Mouse (Mus musculus): ENCODE data around the gene Ly6g5c. TPM values are rescaled to one million over a fixed set of nuclear protein-coding genes. Genes with fewer than 3 reads are reported as not detected.

Gene Ly6g5c
- polyA plus RNA-seq (2012; rRNA removed) = not detected in 2 replicates

GRCm38 (mm10) chr17:35108097-35108496 is at the start of gene Ly6g5c:
Gene Ly6g5c (plus strand): TSS chr17:35108279.

DNA sequence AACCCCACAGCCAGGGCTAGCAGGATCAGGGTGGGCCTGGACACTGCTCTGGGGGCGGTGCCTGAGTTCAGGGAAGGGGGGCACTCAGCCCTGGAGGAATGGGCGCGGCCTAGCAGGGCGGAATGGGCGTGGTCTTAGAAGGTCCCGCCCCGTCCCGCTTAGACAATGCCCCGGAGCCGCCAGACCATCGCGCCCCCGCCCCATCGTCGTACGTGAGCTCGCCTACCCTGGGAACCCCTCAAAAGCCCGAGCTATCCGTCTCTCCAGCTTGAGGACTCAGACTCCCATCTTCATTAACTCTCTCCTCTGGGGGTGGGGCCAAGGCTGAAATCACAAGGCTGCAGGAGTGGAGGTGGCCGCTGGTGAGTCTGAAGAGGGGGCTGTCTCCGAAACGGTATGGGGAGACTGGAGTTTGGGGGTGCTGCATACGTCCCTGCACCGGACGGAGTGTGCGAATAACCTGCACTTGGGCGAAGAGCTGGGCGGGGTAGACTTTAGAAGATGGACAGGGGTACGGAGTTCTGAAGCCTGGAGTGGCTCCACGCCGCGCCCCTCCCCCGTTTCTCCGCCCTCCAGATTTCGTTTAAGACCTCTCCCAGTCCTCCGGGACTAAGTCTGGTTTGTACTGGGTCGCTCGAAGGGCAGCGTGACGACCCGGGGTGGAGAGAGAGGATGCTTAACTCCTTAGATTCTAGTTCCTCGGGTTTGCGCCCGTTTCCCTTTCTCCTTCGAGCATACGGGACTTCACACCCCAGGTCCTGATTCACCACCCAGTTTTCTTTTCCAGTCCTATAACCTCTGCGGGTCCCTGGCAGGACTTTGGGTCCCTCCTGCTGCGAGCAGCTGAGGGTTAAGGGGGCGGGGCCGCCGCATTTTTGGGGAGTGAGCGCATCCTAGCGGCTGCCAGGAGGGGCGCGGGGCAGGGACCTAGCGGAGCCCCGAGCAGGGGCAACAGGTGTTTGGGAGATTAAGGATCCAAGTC is 48.9 kb upstream of the Ly6g5c start, which contains the start of gene Ddah2:
Gene Ddah2, plus strand, starts transcription at position 125 of the 982 bp plus-strand sequence.

DNA sequence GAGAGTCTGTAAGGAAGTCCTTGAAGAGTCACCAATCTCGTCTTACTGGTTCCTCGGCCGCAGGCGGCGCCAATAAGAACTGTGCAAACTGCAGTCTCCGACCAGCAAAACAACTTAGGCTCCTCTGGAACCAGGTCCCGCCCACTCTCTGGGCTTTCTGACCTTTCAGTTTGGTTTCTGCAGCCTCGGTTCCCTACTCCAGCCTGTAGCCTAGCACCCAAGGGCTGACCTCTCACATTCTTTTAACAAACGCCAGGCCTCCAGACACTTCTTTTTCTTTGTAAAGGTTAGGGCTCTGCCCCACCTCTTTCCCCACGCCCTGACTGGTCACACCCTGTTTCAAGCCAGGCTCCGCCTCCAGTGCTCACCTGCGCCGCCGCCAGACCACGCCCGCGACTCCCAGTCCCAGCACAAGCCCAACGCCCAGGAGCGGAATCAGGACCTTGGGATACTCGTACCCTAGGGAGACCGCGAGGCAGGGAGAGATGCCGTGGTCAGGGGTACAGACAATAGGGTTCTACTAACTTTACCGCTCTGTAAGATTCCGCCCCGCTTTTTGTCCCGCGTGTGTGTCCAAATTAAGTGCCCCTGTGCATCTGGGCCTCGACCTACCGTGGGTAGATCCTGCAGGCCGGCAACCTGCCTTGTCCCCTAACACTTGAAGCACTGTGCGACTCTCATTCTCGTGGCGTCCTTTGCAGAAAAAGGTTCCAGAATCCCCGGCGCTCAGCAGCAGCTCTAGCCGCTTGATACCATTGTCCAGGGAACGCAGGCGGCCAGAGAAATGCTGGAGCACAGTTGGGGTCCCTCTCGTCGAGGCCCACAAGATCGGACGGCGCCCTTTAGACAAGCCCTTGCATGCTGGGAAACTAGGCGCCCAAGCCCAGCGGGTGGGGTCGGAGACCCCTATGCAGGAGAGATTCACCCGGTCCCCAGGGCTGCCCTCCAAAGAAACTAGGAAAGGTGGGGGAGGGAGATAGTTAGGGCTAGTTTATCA is 42.8 kb upstream of the Ly6g5c start, which contains the start of gene Ly6g6c:
Gene Ly6g6c, plus strand, starts transcription at position 438 of the 997 bp plus-strand sequence.

DNA sequence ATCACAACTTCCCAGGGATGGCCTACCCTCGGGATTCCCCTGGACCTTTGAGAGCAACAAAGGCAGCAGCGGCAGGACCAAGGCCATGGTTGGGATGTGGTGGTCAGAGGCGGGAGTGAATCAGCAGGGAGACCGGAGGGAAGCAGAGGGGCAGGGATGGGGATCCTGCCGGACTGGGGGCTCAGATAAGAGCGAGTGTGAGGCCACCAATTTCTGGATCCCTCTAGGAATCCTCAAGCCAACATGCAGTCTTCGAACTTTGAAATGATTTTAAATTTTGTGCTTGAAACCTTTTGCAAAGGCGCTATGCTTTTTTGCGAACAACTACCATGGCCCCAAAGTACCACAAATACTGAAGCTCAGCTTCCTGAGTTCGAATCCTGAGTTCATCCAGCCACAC is 42.0 kb upstream of the Ly6g5c start, which contains the start of gene Mpig6b:
Gene Mpig6b, minus strand, starts transcription at position 101 of the 400 bp plus-strand sequence.

DNA sequence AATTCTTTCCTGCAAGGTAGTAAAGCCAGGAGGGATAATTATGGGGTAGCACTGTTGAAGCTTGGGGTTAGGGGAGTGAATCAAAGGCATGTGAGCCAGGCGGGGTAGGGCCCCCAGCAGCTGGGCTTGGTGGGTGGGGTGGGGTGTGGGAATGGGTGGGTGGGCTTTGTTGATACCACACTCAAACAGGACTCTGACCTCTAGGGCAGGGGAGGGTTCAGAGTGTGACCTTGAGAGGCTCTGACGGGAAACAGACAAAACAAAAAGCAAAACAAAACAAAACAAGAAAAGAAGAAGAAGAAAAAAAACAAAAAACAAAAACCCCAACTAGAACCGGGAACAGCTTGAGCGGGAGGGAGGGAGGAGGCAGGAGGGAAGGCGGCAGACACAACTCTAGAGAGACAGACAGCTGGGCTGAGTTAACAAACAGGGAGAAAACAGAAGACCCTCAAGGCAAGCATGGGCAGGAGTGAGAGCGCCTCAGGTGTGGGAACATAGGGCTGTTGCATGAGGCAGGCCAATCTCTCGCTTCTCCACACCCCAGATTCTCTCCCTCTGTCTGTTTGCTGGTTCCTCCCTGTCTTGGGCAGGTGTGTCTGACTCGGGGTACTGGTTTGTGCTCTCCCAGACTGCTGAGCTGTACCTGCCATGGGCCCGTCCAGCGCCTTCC is 31.4 kb upstream of the Ly6g5c start, which contains the start of gene Ly6g6e:
Gene Ly6g6e, plus strand, starts transcription at position 396 of the 670 bp plus-strand sequence.

GRCm38 (mm10) chr17:35077786-35078233 is 30.3 kb upstream of the Ly6g5c start, which contains the start of gene Ly6g6d:
Gene Ly6g6d (minus strand): TSS chr17:35078065.

DNA sequence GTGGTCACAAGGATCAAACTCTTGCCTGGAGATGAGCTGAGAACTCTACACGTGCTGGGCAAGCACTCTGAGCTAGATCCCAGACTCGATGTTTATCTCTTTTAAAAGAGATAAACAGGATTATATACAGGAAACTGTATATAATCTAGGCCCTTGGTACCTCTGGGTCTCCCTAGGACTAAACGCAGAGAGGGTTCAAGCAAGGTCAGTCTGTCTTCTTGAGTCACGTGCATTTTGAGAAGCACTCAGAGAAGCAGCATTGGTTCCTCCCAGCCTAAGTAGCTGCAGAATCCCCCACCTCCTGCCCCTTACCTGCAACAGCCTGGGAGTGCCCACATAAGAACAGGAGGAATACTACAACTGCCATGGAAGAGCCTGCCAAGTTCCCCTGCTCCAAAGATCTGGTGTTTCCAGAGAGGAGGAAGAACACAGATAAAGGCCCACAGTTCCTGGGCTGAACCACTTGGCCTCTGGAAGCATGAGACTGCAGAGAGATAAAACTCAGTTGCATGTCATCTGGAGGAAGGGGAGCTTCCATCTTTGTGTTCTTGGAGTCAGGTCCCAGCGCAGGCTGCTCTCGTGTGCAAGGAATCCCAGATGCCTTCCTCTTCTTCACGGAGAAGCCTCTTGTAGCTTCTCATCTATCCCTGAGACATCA is 22.7 kb upstream of the Ly6g5c start, which contains the start of gene Ly6g6f:
Gene Ly6g6f, minus strand, starts transcription at position 403 of the 658 bp plus-strand sequence.

DNA sequence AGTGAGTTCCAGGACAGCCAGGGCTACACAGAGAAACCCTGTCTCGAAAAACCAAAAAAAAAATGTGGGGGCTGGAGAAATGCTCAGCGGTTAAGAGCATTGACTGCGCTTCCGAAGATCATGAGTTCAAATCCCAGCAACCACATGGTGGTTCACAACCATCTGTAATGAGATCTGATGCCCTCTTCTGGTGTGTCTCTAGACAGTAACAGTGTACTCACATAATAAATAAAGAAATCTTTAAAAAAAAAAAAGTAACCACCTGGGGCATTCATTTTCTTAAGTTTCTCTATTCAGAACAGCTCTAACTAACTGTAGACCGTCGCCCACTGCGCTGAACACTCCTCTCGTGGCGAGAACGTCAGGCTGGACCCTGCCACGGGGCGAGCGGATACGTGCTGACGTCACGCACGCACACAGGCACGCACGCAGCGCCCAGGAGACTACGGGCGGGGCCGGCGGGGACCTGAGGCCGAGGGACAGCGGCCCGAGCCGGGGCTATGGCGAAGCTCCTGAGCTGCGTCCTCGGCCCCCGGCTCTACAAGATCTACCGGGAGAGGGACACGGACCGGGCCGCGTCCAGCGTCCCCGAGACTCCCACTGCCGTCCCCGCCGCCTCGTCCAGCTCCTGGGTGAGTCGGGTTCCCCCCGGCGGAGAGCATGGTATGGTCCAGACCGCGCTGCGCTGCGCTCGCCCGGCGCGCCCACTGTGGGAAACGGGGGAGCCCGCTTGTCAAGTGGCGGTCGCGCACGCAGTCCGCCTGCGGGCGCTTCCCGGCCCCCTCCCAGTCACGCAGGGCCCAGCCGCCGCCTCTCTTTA is 19.0 kb upstream of the Ly6g5c start, which contains the start of gene Abhd16a:
Gene Abhd16a, plus strand, starts transcription at position 439 of the 820 bp plus-strand sequence.

DNA sequence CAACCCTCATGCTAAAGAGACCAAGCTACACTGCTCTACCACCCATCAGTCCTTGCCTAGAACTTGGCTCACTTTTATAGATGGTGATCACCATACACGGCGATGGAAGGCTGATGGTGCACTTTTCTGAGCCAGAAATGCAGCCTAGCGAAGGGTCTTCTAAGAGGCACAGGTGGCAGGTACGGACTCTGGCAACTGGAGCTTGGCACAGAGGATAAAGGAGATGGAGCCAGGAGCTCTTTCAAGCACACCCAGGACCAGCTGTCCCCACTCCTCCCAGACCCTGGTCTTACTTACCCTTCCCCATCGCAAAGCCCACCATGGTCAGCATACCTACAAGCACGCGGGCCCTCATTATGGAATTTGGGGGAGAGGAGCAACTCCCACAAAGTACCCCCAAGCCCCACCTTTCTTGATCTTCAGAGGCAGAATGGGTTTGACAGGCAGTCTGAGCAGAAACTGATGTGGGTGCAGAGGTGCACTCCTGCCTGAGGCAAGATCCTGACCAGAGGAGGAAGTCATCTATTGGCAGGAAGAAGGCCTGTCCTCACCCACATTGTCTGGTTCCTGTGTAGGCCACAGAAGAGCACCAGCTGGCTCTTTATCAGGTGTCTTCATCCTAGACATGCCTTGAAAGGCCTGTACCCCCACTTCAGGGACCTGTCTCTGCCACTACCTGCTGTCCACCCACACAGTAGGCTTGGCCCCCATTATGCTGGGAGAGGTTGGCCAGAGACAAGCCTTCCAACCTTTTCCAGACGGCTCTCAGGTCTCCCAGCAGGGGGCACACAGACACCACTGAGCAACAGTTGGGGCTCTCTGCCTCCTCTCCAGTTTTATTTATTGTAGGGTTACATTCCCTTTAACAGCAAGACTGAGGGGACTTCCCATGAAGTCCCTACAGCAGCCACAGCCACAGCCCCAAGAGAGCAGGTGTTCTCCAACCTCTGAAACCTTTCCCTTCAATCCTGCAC is 7.3 kb downstream of the Ly6g5c start, which contains the start of gene Ly6g5b:
Gene Ly6g5b, minus strand, starts transcription at position 383 of the 974 bp plus-strand sequence.

GRCm38 (mm10) chr17:35121143-35121799 is 13.2 kb downstream of the Ly6g5c start, which contains the start of gene Gpank1:
Gene Gpank1 (plus strand): TSS chr17:35121455.

DNA sequence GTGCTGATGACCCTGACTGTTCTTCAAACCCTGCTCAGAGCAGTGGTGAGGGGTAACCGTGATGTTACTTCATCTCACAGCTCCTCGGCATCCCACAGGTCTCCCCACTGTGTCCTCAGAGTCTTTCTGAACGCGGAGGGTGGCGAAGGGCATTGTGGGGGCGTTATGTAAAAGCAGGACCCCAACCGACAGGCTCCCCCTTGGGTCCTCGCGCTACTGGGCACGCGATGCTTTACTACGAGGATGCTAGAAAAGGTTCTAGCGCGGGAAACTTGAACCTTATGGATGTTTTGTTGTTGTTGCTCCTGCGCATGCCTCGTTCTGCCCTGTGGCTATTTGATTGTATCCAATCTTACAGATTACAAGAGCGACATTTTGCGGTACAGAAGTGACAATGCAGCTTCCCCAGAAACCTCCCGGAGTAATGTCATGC is 13.8 kb downstream of the Ly6g5c start, which contains the start of gene Csnk2b:
Gene Csnk2b, minus strand, starts transcription at position 183 of the 433 bp plus-strand sequence.

GRCm38 (mm10) chr17:35126206-35126611 is 18.1 kb downstream of the Ly6g5c start, which contains the start of gene D17H6S53E:
Gene D17H6S53E (plus strand): TSS chr17:35126373.

DNA sequence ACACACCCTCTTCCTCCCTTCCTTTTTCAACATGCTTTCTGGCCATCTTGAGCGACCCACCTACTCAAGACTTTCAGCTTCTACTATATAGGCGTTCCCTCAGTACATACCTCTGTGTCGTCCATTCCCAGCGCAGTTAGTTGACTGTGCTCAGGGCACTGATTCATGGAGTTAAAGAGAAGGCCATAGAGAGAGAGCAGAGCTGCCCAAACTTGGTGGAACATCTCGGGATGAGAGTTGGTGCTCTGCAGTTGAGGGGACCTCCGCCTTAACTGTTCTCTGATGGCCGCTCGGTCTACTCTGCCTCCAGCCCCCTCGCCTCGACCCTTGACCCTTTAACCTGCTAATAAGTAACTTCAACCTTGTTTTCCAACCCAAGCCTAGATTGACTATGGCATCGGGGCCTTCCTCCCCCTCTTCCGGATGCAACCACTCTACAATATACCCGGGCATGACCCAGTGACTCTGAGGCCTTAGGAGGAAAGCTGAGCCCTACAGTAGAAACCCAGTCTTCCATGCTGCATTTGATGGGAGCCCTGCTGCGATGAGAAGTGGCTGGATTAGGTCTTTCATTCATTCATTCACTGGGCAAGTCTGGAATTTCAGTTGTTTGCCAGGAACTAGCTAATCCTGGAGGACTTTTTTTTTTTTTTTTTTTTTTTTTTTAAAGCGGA is 23.6 kb downstream of the Ly6g5c start, which contains the start of gene Apom:
Gene Apom, minus strand, starts transcription at position 551 of the 674 bp plus-strand sequence.

DNA sequence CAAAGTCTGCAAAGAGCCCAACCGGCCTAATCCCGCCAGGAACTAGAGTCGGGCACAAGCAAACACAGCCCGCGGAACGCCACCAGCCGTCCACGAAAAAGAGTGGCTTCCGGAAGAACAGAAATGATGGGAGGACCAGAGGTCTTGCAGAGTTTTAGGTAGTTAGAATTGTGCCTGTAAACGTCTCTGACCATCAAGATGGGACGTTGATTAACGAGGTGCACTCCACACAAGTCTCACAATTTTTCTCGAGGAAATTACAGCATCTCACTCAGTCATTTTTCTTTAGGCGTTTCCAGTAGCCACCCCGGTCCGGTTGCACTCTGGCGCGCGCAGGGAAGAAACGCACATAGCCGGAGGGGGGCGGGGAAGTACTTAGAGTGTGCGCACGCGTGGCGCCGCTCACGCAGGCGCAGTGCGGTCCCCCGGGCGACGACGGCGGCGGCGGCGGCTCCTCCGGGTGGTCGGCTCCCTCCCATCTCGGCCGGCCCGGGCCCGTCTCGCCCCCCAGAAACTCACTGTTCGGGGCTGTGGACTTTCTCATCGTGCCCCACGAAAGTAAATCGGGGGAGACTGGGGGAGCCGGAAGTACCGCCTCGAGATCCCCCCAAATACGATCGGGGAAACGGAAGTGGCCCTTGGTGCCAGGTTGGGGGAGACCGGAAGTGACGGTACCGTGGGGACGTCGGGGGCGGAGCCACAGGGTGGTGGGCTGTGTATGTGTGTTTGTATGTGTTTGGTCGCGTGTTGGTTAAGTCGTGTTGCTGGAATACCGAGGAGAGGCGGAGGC is 26.9 kb downstream of the Ly6g5c start, which contains the start of gene Bag6:
Gene Bag6, plus strand, starts transcription at position 378 of the 790 bp plus-strand sequence.

